Mouse (Mus musculus): ENCODE measurements around the gene Cmss1.

DNA sequence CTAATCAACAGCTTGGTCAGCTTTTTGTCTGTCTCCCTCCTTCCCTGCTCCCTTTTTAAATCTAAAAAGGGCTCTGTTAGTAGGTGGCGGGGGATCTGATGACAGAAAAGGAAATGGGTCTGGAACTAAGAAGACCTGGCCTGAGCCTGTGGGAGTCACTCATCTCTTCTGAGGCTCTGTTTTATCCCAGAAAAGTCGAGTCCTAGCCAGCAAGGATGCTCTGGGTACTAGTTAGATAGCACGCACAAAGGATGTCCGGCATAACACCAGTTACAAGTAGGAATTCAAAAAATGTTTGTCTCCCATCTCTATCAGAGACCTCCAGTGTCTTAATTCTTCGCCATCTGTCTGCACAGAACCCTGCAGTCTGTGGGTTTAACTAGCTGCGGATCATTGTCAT, 301.2 kb downstream of the Cmss1 start:
- no peak for TF ChIP-seq CTCF (IDR thresholded peaks at IDR 0.05; ENCODE audit: extremely low read depth, insufficient read length, insufficient replicate concordance, low read depth, low read length)
- no peak for TF ChIP-seq POLR2A (IDR thresholded peaks at IDR 0.05; ENCODE audit: low read depth, low read length)

Data from small intestine, adult 2 months (tissue).